Mouse (Mus musculus): ENCODE measurements around the gene BC048671. TPM values are rescaled to one million over a fixed set of nuclear protein-coding genes. Genes with fewer than 3 reads are reported as not detected.

The BC048671 gene
- total and polyA plus RNA-seq, 3 experiments = not detected

DNA sequence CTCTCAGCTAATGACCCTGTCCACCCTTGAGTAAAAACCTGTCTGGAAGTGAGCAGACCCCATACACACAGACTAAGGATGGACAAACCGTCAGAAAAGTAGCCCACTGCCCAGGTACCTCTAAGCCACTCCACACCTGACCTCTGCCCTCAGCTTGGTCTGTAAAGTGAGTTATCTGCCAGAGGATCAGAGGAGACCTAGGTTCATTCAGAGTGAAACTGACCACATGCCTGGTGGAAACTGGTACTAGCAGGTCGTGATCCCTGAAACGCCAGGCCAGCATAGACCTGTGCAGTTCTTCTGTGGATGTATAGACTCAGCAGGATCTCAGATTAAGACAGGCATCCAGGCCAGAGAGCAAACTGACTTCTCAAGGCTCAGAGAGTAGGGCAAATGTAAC is 23.4 kb downstream of the BC048671 start:
- no peaks in the 10 kb centered on the region for H3K36me3 ChIP-seq (replicated peaks in 1 of 2; ENCODE audit: control insufficient read depth in 1 of 2, insufficient read depth in 1 of 2, low read length in 1 of 2)
- H3K4me2 ChIP-seq (ENCODE audit: insufficient read depth, low read depth, poor library complexity, severe bottlenecking) = no peak overlapping the region
- dilution Hi-C loops (cut with MboI; ENCODE audit: extremely low pct_ligation_motif_present, extremely low pct_unique_long_range_greater_than_20kb, low sequenced_read_pairs) (no loop called here), in situ Hi-C loops (cut with MboI; ENCODE audit: low pct_ligation_motif_present, low pct_unique_long_range_greater_than_20kb, low sequenced_read_pairs) (loop anchor here (10.0 kb wide), 1 partner anchor 640 kb away; no protein-coding TSS in a partner anchor)
- H3K79me2 ChIP-seq (replicated peaks; ENCODE audit: control insufficient read depth, extremely low read depth, insufficient read depth, poor library complexity, severe bottlenecking) = no peaks in the 10 kb centered on the region
- H3K9ac ChIP-seq (ENCODE audit: insufficient read depth, low read depth) = no peak overlapping the region
- no peak for DNase-seq (ENCODE audit: extremely low read depth)
- H3K27me3 ChIP-seq (replicated peaks) = peaks cover 60% of the 10 kb centered on the region
- no peaks in the 10 kb centered on the region for H3K9me3 ChIP-seq (replicated peaks; ENCODE audit: low read length)
- peaks cover 0 to 2% of the 10 kb centered on the region in 2 experiments; a peak in 1 of 4 replicates for H3K4me1 ChIP-seq (ENCODE audit: control insufficient read depth in 1 of 2, insufficient read depth in 2 of 2)
- H3K27ac ChIP-seq (ENCODE audit: insufficient read depth, low read depth) = no peak overlapping the region
- H3K4me3 ChIP-seq (replicated peaks in 1 of 3; ENCODE audit: low read depth in 2 of 3, low read length in 2 of 3, poor library complexity in 1 of 3) = no peak overlapping the region
- TF ChIP-seq KAT2A (IDR thresholded peaks at IDR 0.05; ENCODE audit: insufficient replicate concordance, low read length) = no peak

DNA sequence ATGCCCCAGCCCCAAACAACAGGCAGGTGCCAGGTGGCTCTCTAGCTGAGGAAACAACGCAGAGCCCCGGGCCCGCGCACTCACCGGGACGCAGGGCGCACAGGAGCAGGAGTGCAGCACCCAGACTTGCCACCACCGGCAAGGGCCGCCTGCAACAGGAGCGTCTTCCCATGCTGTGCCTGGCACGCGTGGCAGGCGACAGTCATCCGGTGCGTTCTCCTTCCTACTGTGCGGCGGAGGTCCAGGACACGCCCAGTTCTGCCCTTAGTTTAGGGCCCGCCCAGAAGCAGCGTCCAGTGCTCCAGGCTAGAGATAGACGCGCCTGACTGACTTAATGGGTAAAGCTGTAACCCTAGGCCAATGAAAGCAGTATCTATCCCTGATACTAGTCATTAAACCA is 24.0 kb downstream of the BC048671 start, which contains the start of gene Chst13:
TSS of gene Chst13 (minus strand) at position 195 of the 400 bp plus-strand sequence.
- in situ Hi-C loops (cut with MboI; ENCODE audit: low pct_ligation_motif_present, low pct_unique_long_range_greater_than_20kb, low sequenced_read_pairs) = loop anchor here (10.0 kb wide), 1 partner anchor 640 kb away; no protein-coding TSS in a partner anchor
- Histone ChIP-seq H3K36me3 (replicated peaks in 1 of 2; ENCODE audit: control insufficient read depth in 1 of 2, insufficient read depth in 1 of 2, low read length in 1 of 2) (no peaks in the 10 kb centered on the region), H3K27ac (ENCODE audit: insufficient read depth, low read depth) (no peak within 1 kb of the TSS), H3K9ac (ENCODE audit: insufficient read depth, low read depth) (no peak within 1 kb of the TSS), H3K9me3 (replicated peaks; ENCODE audit: low read length) (no peaks in the 10 kb centered on the region), H3K79me2 (replicated peaks; ENCODE audit: control insufficient read depth, extremely low read depth, insufficient read depth, poor library complexity, severe bottlenecking) (no peaks in the 10 kb centered on the region), H3K27me3 (replicated peaks) (peaks cover 59% of the 10 kb centered on the region), H3K4me3 (replicated peaks in 1 of 3; ENCODE audit: low read depth in 2 of 3, low read length in 2 of 3, poor library complexity in 1 of 3) (no peak within 1 kb of the TSS), H3K4me2 (ENCODE audit: insufficient read depth, low read depth, poor library complexity, severe bottlenecking) (no peak within 1 kb of the TSS), H3K4me1 (ENCODE audit: control insufficient read depth in 1 of 2, insufficient read depth in 2 of 2) (peaks cover 0 to 2% of the 10 kb centered on the region in 2 experiments; a peak in 1 of 4 replicates)
- no peak for DNase-seq (ENCODE audit: extremely low read depth)
- TF ChIP-seq BHLHE40 (IDR thresholded peaks at IDR 0.05; ENCODE audit: low read depth, low read length) (peak; percentile 19; the same call in 1 of the 2 replicates), POLR2AphosphoS2 (IDR thresholded peaks at IDR 0.05; ENCODE audit: low read depth, low read length) (no peak), EP300 (IDR thresholded peaks at IDR 0.05; ENCODE audit: low read length) (no peak)
- dilution Hi-C loops (cut with MboI; ENCODE audit: extremely low pct_ligation_motif_present, extremely low pct_unique_long_range_greater_than_20kb, low sequenced_read_pairs) = no loop called here

- in situ Hi-C loops (cut with MboI; ENCODE audit: low pct_ligation_motif_present, low pct_unique_long_range_greater_than_20kb, low sequenced_read_pairs) = loop anchor here (10.0 kb wide), 1 partner anchor 643 kb away; no protein-coding TSS in a partner anchor
- Histone ChIP-seq H3K4me1 (ENCODE audit: control insufficient read depth in 1 of 2, insufficient read depth in 2 of 2) (peaks cover 0 to 2% of the 10 kb centered on the region in 2 experiments; a peak in 1 of 4 replicates), H3K79me2 (replicated peaks; ENCODE audit: control insufficient read depth, extremely low read depth, insufficient read depth, poor library complexity, severe bottlenecking) (no peaks in the 10 kb centered on the region), H3K9ac (ENCODE audit: insufficient read depth, low read depth) (no peak overlapping the region), H3K27ac (ENCODE audit: insufficient read depth, low read depth) (no peak overlapping the region), H3K4me3 (replicated peaks in 1 of 3; ENCODE audit: low read depth in 2 of 3, low read length in 2 of 3, poor library complexity in 1 of 3) (no peak overlapping the region), H3K36me3 (replicated peaks in 1 of 2; ENCODE audit: control insufficient read depth in 1 of 2, insufficient read depth in 1 of 2, low read length in 1 of 2) (no peaks in the 10 kb centered on the region), H3K9me3 (replicated peaks; ENCODE audit: low read length) (no peaks in the 10 kb centered on the region), H3K27me3 (replicated peaks) (peaks cover 68% of the 10 kb centered on the region), H3K4me2 (ENCODE audit: insufficient read depth, low read depth, poor library complexity, severe bottlenecking) (no peak overlapping the region)
- peak; percentile 12 for DNase-seq (ENCODE audit: extremely low read depth)
- dilution Hi-C loops (cut with MboI; ENCODE audit: extremely low pct_ligation_motif_present, extremely low pct_unique_long_range_greater_than_20kb, low sequenced_read_pairs) = no loop called here
- TF ChIP-seq JUND (conservative IDR thresholded peaks at IDR 0.05; ENCODE audit: low read depth, low read length) (no peak), MYC (IDR thresholded peaks at IDR 0.05; ENCODE audit: low read depth, low read length) (no peak), MXI1 (IDR thresholded peaks at IDR 0.05; ENCODE audit: low read depth, low read length) (no peak), CHD1 (IDR thresholded peaks at IDR 0.05; ENCODE audit: low read depth, low read length) (no peak), ETS1 (conservative IDR thresholded peaks at IDR 0.05; ENCODE audit: low read depth, low read length) (no peak), SMC3 (IDR thresholded peaks at IDR 0.05; ENCODE audit: low read depth, low read length) (peak; percentile 68), CHD2 (IDR thresholded peaks at IDR 0.05; ENCODE audit: low read length) (no peak), ZNF384 (IDR thresholded peaks at IDR 0.05; ENCODE audit: low read depth, low read length) (no peak), ELF1 (IDR thresholded peaks at IDR 0.05; ENCODE audit: low read depth, low read length) (no peak), NELFE (IDR thresholded peaks at IDR 0.05; ENCODE audit: low read depth, low read length) (no peak), GABPA (IDR thresholded peaks at IDR 0.05; ENCODE audit: insufficient replicate concordance, low read depth, low read length) (no peak), ZC3H11A (IDR thresholded peaks at IDR 0.05; ENCODE audit: low read depth, low read length) (no peak), IRF4 (IDR thresholded peaks at IDR 0.05; ENCODE audit: low read depth, low read length) (no peak), HCFC1 (IDR thresholded peaks at IDR 0.05; ENCODE audit: low read depth, low read length) (no peak), RAD21 (IDR thresholded peaks at IDR 0.05; ENCODE audit: low read depth, low read length) (peak; percentile 38), NRF1 (IDR thresholded peaks at IDR 0.05; ENCODE audit: low read depth, low read length) (no peak), ZMIZ1 (IDR thresholded peaks at IDR 0.05; ENCODE audit: low read depth, low read length) (no peak), TCF12 (IDR thresholded peaks at IDR 0.05; ENCODE audit: low read depth, low read length) (no peak), E2F4 (IDR thresholded peaks at IDR 0.05; ENCODE audit: insufficient replicate concordance, low read depth, low read length) (no peak), TBP (conservative IDR thresholded peaks at IDR 0.05; ENCODE audit: low read depth, low read length) (no peak), BHLHE40 (IDR thresholded peaks at IDR 0.05; ENCODE audit: low read depth, low read length) (no peak), CTCF (conservative IDR thresholded peaks at IDR 0.05 in 1 of 2, IDR thresholded peaks at IDR 0.05 in 1 of 2; ENCODE audit: low read depth in 2 of 2, low read length in 2 of 2) (peak in 1 of 2 experiments; percentile 64; a peak in 3 of 4 replicates), ZKSCAN1 (IDR thresholded peaks at IDR 0.05; ENCODE audit: borderline replicate concordance, low read depth, low read length) (no peak)
Observed at GRCm38 (mm10) chr6:90327670-90328069, 26.7 kb downstream of the BC048671 start.

Data from CH12.LX (cell line).